Mouse (Mus musculus) forebrain, embryonic 12.5 days (tissue): ENCODE measurements around the gene Gm49396. TPM values are rescaled to one million over a fixed set of nuclear protein-coding genes. Genes with fewer than 3 reads are reported as not detected.

Experiments
- ATAC-seq: fragments of 200-750 bp; cut with Nextera tagmentation; 2 replicates; pipeline ENCODE4 v1.8.0; 2017; ENCODE audit warnings: moderate TSS enrichment; ENCODE audit not compliant: low FRiP score
- H3K27ac ChIP-seq: fragments of 300-500 bp; sonication (generic); 2 replicates; pipeline ENCODE4 v1.5.1; 2016; ENCODE audit warnings: mild to moderate bottlenecking
- H3K27me3 ChIP-seq: fragments of 300-500 bp; sonication (generic); 2 replicates; pipeline ENCODE4 v1.6.1; 2016; ENCODE audit warnings: mild to moderate bottlenecking
- H3K36me3 ChIP-seq: fragments of 300-500 bp; sonication (generic); replicated peaks from 2 replicates; pipeline ENCODE4 v1.6.1; 2016; ENCODE audit warnings: mild to moderate bottlenecking
- H3K4me1 ChIP-seq: fragments of 300-500 bp; sonication (generic); 2 replicates; pipeline ENCODE4 v1.6.1; 2016
- H3K4me2 ChIP-seq: fragments of 300-500 bp; sonication (generic); 2 replicates; pipeline ENCODE4 v1.6.1; 2016; ENCODE audit warnings: mild to moderate bottlenecking, moderate library complexity
- H3K4me3 ChIP-seq: fragments of 300-500 bp; sonication (generic); replicated peaks from 2 replicates; pipeline ENCODE4 v1.5.1; 2016; ENCODE audit warnings: mild to moderate bottlenecking
- H3K9ac ChIP-seq: fragments of 300-500 bp; sonication (generic); 2 replicates; pipeline ENCODE4 v1.6.1; 2016; ENCODE audit warnings: mild to moderate bottlenecking
- H3K9me3 ChIP-seq: fragments of 300-500 bp; sonication (generic); 2 replicates; pipeline ENCODE4 v1.6.1; 2016
- WGBS: fragments of 180-500 bp; shearing (Covaris S2); methylation state at CpG from one replicate; pipeline ENCODE4 v1.1.7; 2016; 5-methylcytosine and 5-hydroxymethylcytosine counted together
- polyA plus RNA-seq: library from polyadenylated mRNA; unstranded; fragments of >200 nt; fragmentation: Nextera tagmentation; extraction: Ambion mirVana; gene quantifications from 2 replicates; pipeline ENCODE4 v1.2.1, GENCODE M21; 2016

Gm49396 gene
- polyA plus RNA-seq, 1 experiment from 2014 or later: 24.0 TPM

GRCm38 (mm10) chr7:30592772-30593423 lies 29.8 kb downstream of the Gm49396 start:
- 57% methylated on average over 5 of the region's 5 CpGs for WGBS
- Histone ChIP-seq H3K27ac (no peak overlapping the region), H3K36me3 (no peaks in the 10 kb centered on the region), H3K4me3 (no peak overlapping the region), H3K4me1 (peaks cover 8% of the 10 kb centered on the region), H3K4me2 (no peak overlapping the region), H3K27me3 (no peaks in the 10 kb centered on the region), H3K9me3 (no peaks in the 10 kb centered on the region), H3K9ac (no peak overlapping the region)
- ATAC-seq: no peak

GRCm38 (mm10) chr7:30593579-30594509 lies 30.7 kb downstream of the Gm49396 start:
- ATAC-seq: no peak
- WGBS: 81% methylated on average over 10 of the region's 10 CpGs

GRCm38 (mm10) chr7:30594510-30595024 lies 31.4 kb downstream of the Gm49396 start:
- no peak overlapping the region for H3K27ac ChIP-seq
- no peak overlapping the region for H3K9ac ChIP-seq
- no peaks in the 10 kb centered on the region for H3K36me3 ChIP-seq
- 67% methylated on average over 4 of the region's 4 CpGs for WGBS
- H3K9me3 ChIP-seq: no peaks in the 10 kb centered on the region
- no peak for ATAC-seq
- no peak overlapping the region for H3K4me3 ChIP-seq
- H3K4me2 ChIP-seq: no peak overlapping the region
- H3K27me3 ChIP-seq: no peaks in the 10 kb centered on the region
- H3K4me1 ChIP-seq: peaks cover 10% of the 10 kb centered on the region

More at GRCm38 (mm10) chr7:30593579-30594509, 30.7 kb downstream of the Gm49396 start:
- Histone ChIP-seq H3K9me3 (no peaks in the 10 kb centered on the region), H3K27ac (no peak overlapping the region), H3K4me3 (no peak overlapping the region), H3K4me1 (peaks cover 8% of the 10 kb centered on the region), H3K27me3 (no peaks in the 10 kb centered on the region), H3K9ac (no peak overlapping the region), H3K4me2 (no peak overlapping the region), H3K36me3 (no peaks in the 10 kb centered on the region)

- no peaks in the 10 kb centered on the region for H3K36me3 ChIP-seq
- no peak overlapping the region for H3K9ac ChIP-seq
- H3K27me3 ChIP-seq: no peaks in the 10 kb centered on the region
- no peaks in the 10 kb centered on the region for H3K9me3 ChIP-seq
- WGBS: 86% methylated on average over 5 of the region's 5 CpGs
- no peak overlapping the region for H3K4me2 ChIP-seq
- no peak for ATAC-seq
- H3K4me1 ChIP-seq: peaks cover 11% of the 10 kb centered on the region
- H3K27ac ChIP-seq: no peak overlapping the region
- H3K4me3 ChIP-seq: no peak overlapping the region
Measured at GRCm38 (mm10) chr7:30596093-30596492, 32.9 kb downstream of the Gm49396 start.

- no peaks in the 10 kb centered on the region for H3K36me3 ChIP-seq
- WGBS: 71% methylated on average over 5 of the region's 5 CpGs
- H3K27me3 ChIP-seq: no peaks in the 10 kb centered on the region
- peaks cover 11% of the 10 kb centered on the region for H3K4me1 ChIP-seq
- H3K27ac ChIP-seq: no peak overlapping the region
- H3K9me3 ChIP-seq: no peaks in the 10 kb centered on the region
- no peak overlapping the region for H3K4me3 ChIP-seq
- no peak overlapping the region for H3K4me2 ChIP-seq
- H3K9ac ChIP-seq: no peak overlapping the region
- ATAC-seq: no peak
Measured at GRCm38 (mm10) chr7:30596811-30597210, 33.7 kb downstream of the Gm49396 start.

- Histone ChIP-seq H3K9me3 (no peaks in the 10 kb centered on the region), H3K27ac (peak within 1 kb of the TSS; percentile 53; the same call in 1 of the 2 replicates), H3K36me3 (no peaks in the 10 kb centered on the region), H3K9ac (peak within 1 kb of the TSS; percentile 21; the same call in 1 of the 2 replicates), H3K27me3 (no peaks in the 10 kb centered on the region), H3K4me1 (peaks cover 8% of the 10 kb centered on the region), H3K4me3 (0 out of 2 replicates have a peak within 1 kb of the TSS, but pooled peaks have one; percentile 13), H3K4me2 (peak within 1 kb of the TSS; percentile 40)
- no peak for ATAC-seq
- 94% methylated on average over 12 of the region's 12 CpGs for WGBS
Measured at GRCm38 (mm10) chr7:30598786-30599185, 35.6 kb downstream of the Gm49396 start, which contains the start of gene Zbtb32. Gene Zbtb32, minus strand, starts transcription at chr7:30598909.

GRCm38 (mm10) chr7:30599933-30600353 lies 36.8 kb downstream of the Gm49396 start:
- no peaks in the 10 kb centered on the region for H3K9me3 ChIP-seq
- peak overlapping the region; percentile 53 for H3K27ac ChIP-seq
- WGBS: 2% methylated on average over 16 of the region's 16 CpGs
- no peaks in the 10 kb centered on the region for H3K36me3 ChIP-seq
- H3K4me3 ChIP-seq: peak overlapping the region; percentile 13; the same call in 1 of the 2 replicates
- no peaks in the 10 kb centered on the region for H3K27me3 ChIP-seq
- H3K4me2 ChIP-seq: peak overlapping the region; percentile 40
- peak overlapping the region; percentile 21; the same call in 1 of the 2 replicates for H3K9ac ChIP-seq
- peak; percentile 99 for ATAC-seq
- H3K4me1 ChIP-seq: peaks cover 8% of the 10 kb centered on the region

GRCm38 (mm10) chr7:30600651-30601050 lies 37.5 kb downstream of the Gm49396 start:
- Histone ChIP-seq H3K9ac (no peak overlapping the region), H3K4me2 (peak overlapping the region; percentile 40; the same call in 1 of the 2 replicates)
- ATAC-seq: no peak

GRCm38 (mm10) chr7:30602583-30602982 lies 39.4 kb downstream of the Gm49396 start:
- Histone ChIP-seq H3K27me3 (no peaks in the 10 kb centered on the region), H3K9ac (no peak overlapping the region), H3K4me2 (no peak overlapping the region), H3K36me3 (no peaks in the 10 kb centered on the region), H3K9me3 (no peaks in the 10 kb centered on the region), H3K27ac (no peak overlapping the region), H3K4me1 (peaks cover 8% of the 10 kb centered on the region), H3K4me3 (no peak overlapping the region)
- ATAC-seq: no peak
- 68% methylated on average over 3 of the region's 3 CpGs for WGBS

More at GRCm38 (mm10) chr7:30600651-30601050, 37.5 kb downstream of the Gm49396 start:
- Histone ChIP-seq H3K27ac (0 out of 2 replicates have a peak overlapping the region, but pooled peaks have one; percentile 53), H3K27me3 (no peaks in the 10 kb centered on the region), H3K4me3 (no peak overlapping the region), H3K4me1 (peaks cover 8% of the 10 kb centered on the region), H3K9me3 (no peaks in the 10 kb centered on the region), H3K36me3 (no peaks in the 10 kb centered on the region)
- 69% methylated on average over 7 of the region's 7 CpGs for WGBS

- H3K9ac ChIP-seq: no peak overlapping the region
- ATAC-seq: no peak
Measured at GRCm38 (mm10) chr7:30604424-30604823, 41.3 kb downstream of the Gm49396 start.

GRCm38 (mm10) chr7:30604944-30605343 lies 41.8 kb downstream of the Gm49396 start:
- no peaks in the 10 kb centered on the region for H3K9me3 ChIP-seq

More at GRCm38 (mm10) chr7:30604424-30604823, 41.3 kb downstream of the Gm49396 start:
- WGBS: 65% methylated on average over 8 of the region's 8 CpGs
- H3K27ac ChIP-seq: no peak overlapping the region
- no peaks in the 10 kb centered on the region for H3K36me3 ChIP-seq
- H3K4me3 ChIP-seq: no peak overlapping the region
- H3K9me3 ChIP-seq: no peaks in the 10 kb centered on the region
- no peak overlapping the region for H3K4me2 ChIP-seq
- no peaks in the 10 kb centered on the region for H3K27me3 ChIP-seq
- peaks cover 8% of the 10 kb centered on the region for H3K4me1 ChIP-seq

More at GRCm38 (mm10) chr7:30604944-30605343, 41.8 kb downstream of the Gm49396 start:
- no peaks in the 10 kb centered on the region for H3K36me3 ChIP-seq
- no peak overlapping the region for H3K4me2 ChIP-seq
- WGBS: 89% methylated on average over 8 of the region's 8 CpGs
- H3K4me3 ChIP-seq: no peak overlapping the region
- H3K4me1 ChIP-seq: peaks cover 4% of the 10 kb centered on the region; the same call in 1 of the 2 replicates
- H3K27ac ChIP-seq: no peak overlapping the region
- no peaks in the 10 kb centered on the region for H3K27me3 ChIP-seq
- no peak for ATAC-seq
- H3K9ac ChIP-seq: no peak overlapping the region
